Mouse (Mus musculus) inflammation-experienced regulatory T-cells, adult 6 months (primary cell): Measurements from ENCODE around the gene Fibin. TPM values are rescaled to one million over a fixed set of nuclear protein-coding genes. Genes with fewer than 3 reads are reported as not detected.

Source experiments
- ATAC-seq: one replicate; pipeline ENCODE4 v1.8.0; 2017
- polyA plus RNA-seq, 3 experiments: library from polyadenylated mRNA; unstranded; fragments of 100-300 nt; shearing (Covaris generic); gene quantifications; one replicate each; pipeline ENCODE4 v1.2.1; 2017

Gene Fibin
- polyA plus RNA-seq = not detected

DNA sequence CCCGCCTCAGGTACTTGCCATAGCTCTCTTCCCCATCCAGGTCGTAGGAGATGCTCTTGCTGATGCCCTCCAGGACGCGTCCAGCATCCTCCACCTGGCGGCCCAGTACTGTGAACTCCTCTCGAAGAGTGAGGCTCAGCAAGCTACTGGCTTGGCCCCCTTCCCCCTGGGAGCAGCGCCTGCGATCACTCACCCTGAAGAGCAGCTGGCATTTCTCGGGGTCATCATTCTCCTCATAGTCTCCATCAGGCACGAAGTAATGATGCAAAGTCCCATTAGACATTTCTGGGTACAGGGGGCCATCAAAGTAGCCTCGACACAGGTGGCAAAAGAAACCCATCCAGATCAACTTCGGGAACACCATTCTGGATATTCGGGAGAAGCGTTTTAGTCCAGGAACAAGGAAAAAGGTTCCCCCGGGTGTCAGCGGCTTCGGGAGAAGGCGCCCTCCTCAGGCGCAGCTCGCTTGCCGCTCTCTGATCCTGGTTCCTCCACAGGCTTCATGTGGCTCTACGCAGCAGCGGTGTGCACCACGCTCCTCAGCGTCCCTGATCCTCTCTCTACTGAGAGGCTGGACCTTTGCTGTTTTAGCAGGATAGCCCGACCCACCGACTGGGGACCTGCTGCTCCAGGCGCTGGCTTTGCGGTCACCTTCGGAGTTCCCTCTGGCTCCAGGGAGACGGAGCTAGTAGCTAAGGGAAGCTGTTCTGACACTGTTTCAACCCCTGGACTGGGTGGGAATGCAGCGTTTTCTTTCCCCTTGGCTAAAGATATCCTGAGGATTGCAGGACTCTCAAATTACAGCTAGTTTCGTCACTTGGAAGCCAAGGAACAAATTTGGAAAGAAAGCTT is at the start of gene Fibin:
Fibin (minus strand) TSS at position 752 of the 852 bp plus-strand sequence.
- no peak for ATAC-seq

DNA sequence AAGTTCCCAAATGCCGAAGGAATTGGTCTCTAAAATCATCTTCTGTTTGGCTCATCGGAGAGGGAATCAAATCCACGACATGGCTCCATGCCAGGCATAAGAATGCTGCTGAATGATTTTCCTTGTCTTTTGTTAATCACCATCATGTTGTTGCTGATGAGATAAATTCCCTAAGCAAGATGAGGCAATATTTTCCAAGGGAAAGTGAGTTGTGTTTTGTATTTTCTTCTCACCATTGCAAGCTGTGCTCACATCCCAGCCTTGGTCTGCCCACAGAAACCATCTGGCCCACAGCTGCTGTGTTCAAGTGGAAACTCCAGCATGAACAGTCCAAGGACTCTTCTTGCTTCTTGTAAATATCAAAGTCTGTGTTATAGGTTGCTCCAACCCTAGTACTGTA is 48.4 kb upstream of the Fibin start:
- no peak for ATAC-seq

DNA sequence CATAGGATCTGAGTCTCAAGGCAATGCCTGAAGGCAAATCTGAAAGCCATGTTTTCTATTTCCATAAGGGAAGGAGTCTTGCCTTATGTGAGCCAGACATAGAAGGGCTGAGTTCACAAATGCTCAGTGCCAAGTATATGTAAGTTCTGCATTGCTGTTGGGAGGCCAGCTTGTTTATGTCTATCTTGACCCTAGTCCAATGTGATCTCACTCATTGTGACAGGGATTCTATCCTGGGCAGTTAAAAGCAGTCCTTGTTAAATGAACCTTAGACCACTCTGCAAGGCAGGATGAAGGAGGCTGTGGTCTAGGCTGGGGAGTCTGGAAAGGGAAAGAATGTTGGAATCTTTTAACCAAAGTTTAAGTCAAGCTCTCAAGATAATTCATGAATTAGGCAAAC is 45.8 kb upstream of the Fibin start:
- ATAC-seq = no peak

DNA sequence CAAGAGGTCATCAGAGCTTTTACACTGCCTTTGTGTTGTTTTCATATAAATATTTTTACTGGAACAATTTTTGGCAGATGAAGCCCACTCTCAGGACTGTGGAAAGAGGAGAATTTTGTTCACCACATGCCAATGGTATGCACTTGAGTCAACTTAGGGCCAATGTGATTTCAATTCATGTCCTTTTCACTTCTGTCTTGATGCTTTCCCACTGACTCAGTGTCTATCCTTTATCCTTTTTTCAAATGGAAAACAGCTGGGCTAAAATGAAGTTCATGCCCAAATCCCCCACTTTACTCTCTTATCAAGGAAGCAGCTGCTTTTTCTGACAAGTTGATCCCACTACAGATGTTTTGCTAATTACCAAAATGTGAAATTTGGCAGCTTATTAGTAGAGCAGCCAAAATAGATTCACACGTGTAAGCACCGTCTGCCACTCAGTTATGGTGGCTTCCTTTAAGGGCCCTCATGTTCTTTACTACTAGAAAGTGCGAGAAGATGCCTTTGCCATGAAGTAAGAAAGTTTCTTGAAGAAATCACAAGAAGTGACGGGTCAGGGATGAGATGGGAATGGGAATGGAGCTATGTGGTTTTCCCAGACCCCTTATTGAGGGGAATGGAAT is 29.8 kb upstream of the Fibin start:
- ATAC-seq = no peak

DNA sequence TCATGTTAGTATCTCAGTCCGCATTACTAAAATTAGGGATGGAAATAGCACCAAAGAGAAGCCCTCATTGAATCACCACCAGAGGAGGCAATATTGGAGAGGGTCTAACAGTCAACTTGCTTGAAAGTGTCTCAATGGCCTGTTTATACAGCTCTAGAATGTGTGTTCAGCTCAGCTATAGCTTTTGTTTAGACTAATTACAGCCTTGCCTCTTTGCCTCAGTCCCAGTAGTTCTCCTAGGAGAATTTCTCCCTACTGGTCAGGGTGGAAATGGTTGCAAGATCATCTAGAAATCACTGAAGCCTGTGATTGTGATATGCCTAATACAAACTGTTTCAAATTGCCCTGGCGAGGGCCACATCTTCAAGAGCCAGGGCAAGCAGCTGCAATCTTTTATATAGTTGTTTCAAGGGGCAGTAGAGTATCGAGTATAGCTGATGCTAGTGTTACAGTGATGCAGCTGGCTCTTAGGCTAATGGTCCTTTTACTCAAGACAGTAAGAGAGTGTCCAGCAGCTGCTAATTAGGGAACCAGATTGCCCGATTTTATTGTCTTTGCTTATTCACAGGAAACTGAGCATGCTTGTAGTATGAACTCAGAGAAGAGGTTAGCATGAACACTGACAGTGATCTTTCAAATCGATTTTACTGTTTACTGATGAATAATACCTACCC is 27.9 kb upstream of the Fibin start:
- ATAC-seq = no peak

DNA sequence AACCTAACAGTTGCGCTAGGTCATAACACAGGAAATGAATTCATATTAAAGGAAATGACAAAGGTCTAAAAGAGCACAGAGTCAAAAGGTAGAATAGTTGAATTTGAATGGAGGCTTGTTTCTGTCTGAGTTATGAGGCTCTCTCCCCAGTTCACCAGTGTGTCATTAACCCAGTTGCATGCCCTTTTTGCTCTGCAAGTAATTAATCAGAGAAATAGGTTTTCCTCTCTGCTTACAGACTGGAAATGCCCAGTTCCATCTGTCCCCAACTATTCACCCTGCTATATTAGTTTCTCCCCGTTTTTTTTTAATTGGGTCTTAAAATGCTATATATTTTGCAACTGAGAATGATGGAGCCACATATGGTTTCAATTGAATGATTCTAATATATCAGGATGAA is 16.8 kb upstream of the Fibin start:
- ATAC-seq = no peak

DNA sequence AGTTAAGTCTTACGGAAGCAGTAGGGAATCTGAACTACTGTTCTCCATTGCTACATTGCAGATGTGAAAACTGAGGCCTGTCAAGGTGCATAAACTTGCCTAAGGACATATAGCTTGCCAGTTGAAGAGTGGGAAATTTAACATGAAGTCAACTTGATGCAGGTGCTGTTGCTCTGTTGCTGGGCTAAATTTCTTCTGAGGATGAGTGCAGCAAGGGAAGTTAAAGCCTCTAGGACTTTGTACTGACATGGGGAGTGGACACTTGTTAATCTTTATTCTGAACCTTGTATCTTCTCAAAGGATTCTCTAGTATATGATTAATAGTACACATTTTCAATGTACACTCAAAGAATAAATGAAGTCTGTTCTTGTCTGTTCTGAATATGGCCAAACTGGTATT is 13.7 kb upstream of the Fibin start:
- no peak for ATAC-seq

DNA sequence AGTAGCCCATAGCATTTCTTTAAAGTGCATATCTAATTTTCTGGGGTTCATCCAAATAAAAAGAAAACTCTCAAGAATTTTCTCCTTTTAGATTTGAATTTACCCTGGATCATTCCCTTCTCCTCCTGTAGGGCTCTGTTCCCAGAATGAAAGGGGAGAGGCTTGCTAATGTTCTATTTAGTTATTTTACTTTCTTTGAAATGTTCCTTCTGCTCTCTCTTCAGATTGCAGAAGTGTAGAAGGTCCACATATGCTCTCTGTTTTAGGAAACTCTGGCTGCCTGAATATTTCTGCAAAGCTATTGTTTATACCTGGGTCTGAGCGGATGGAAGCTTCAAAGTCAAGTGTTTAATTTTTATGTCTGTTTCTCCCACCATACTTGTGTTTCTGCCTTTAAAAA is 12.5 kb upstream of the Fibin start:
- no peak for ATAC-seq

DNA sequence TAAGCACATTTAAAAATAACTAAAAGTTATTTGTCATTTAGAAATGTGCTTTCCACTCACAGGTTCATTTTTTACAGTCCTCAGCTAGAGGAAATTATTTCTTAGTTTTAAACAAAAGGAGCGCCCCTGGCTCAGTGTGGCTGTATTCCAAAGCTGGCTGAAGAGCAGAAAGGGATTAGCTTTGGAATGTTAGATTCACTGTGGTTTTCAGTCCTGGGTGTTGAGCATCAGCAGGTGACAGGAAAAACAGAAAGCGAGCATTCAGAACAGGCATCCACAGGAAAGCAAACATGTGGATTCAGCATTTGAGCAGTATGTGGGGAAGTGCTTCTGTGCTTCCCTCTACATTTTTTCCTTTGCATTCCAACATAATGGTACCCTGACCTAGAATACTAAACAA is 10.2 kb upstream of the Fibin start:
- ATAC-seq = no peak

DNA sequence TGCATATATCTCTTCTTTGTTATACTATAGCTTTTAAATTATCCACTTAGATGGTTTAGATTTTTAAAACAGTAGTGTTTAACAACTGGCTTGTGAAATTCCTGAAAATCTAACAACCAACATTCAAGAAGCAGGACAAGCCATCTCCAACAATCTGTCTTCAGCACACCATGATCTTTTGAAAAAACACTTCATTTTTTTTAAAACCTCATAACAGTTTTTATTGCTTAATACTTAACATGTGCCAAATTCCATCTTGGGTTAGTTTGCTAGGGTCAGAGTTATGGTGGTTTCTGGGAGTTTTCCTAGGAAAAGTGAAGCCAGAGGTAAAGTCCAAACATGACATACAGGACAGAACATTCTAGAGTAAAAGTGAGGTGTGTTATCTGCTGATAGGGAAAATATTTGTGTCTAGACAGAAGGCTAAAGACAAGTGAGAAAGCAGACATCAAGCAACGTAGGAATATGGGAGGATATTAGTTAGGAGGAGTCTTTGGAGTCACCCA is 4.5 kb upstream of the Fibin start:
- ATAC-seq = no peak

DNA sequence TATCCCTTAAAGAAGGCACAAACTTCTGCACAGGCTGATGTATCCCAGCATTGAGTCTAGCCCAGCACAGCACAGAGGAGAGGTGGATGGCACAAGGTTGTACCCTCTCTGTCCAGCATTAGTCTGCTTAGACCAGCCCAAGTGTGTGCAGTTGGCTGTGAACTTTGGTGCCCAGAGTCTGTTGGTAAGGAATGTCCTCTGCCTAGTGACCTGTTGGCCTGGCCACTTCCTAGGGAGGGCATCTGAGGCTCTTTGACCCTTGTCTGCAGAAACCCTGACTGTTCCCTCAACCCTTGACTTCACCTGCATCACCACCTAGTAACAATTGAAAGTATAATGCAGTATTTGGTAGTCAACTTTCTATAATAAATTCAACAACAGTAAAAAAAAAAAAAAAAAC is 2.4 kb upstream of the Fibin start:
- no peak for ATAC-seq

DNA sequence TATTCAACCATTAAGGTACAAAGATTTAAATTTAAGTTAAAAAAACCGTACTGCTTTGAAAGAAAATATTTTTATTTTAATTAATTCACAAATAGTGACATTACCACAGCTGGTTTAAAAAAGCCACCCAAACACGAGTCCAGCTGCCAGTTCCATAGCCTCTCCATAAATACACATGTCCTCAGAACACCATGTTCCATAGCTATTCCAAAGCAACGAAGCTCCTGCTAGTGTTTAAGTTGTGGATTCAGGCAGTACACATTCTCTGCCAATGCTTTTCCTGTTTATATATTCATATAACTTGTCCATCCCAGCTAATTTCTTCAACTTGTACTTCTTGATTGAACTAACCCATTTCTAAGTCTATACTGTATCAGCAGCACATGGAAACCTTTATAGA is 872 bp upstream of the Fibin start:
- no peak for ATAC-seq

DNA sequence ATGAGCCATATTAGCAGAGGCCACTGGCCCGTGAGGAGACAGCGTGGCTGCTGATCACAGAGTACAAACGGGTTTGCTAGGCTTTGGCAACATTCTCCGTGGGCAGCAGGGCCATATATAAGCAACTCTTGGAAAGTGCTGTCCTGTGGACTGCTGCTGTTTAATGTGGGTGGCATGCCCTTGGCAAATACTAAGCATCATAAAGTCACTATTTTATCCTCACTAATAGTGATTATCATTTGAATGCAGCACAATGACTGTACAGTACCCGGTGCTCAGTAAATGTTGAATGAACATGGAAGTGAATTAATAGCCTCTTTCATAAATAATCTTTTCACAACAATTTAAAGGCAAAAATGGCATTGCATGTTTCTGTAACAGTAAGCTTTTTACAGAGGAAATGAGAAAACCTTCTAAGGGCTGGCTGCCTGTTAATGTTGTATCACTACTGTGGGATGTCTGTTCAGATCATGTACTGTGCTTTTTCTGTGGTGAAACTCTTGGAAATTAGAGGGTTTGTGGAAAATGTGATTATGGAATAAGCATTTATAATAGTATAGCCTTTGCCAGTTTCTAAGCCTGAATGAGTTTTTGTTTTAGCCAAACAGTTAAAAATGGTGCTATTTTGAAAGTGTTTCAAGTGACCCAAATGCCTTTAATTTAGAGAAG is 9.5 kb downstream of the Fibin start:
- ATAC-seq = no peak

DNA sequence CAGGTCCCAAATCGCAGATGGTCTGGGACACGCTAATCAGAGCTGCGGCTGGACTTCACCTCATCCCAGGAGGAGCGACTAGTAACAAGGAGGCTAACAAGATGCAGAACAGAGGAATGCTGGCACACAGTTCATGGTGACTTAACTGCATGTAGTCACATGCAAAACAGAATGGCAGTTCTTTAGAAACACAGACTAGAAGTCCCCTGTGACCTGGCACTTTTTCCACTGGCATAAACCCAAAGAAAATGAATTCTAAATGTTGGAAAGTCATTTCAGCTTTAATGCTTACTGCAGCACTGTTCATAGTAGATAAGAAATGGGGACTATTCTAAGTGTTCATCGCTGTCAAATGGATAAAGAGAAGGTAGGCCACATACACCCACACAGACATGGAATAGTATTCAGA is 11.1 kb downstream of the Fibin start:
- no peak for ATAC-seq

DNA sequence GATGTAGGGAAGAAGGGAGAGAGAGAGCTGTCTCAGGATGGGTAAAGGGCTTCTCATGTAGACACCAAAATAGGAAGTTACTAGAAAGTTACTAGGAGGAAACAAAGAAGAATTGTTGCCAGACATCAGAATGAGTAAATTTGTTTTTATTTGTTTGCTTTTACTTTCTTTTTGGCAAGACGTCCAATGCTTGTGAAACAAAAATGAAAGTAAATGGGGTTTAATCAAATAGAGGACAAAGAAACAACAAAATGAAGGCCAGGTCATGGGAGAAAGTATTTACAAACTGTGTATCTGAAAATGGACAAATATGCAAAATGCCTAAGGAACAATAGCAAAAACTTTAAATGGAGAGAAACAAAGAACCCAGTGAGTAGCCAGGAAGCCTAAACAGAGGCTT is 11.6 kb downstream of the Fibin start:
- no peak for ATAC-seq

DNA sequence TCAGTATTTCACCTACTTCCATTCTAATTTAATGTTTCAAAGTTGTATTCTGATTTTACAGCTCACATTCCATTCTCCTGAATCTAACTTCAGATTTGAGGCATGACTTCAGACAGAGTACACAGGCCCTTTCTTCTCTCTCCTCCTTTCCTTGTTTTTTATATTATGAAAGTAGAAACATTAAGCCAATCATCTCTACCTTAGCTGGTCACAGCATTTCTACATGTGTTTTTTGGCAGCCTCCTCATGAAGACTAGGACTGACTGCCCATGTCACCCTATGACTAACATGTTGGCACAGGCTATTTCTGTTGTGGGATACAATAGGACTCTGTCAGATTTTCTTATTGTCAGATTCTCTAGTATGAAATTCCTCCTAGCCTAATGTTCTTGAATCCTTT is 34.0 kb downstream of the Fibin start:
- no peak for ATAC-seq

DNA sequence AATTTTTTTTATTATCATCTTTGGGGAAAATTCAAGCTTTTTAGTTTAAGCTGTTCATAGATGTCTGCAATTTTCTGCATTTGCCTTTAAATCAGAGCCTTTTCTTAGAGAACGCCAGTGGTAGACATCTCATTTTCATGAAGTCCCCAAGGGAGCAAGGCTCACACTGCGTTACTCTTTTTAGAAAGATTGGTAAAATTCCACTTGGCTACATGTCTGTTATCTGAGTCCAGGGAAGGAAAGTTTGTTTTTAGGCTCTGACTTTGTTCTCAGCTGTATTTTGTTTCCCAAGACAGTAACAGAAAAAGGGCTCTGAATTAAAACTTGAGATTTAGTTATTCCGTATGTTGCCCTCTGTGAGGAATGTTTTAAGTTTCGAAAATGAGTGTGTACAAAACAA is 43.0 kb downstream of the Fibin start:
- ATAC-seq = no peak

DNA sequence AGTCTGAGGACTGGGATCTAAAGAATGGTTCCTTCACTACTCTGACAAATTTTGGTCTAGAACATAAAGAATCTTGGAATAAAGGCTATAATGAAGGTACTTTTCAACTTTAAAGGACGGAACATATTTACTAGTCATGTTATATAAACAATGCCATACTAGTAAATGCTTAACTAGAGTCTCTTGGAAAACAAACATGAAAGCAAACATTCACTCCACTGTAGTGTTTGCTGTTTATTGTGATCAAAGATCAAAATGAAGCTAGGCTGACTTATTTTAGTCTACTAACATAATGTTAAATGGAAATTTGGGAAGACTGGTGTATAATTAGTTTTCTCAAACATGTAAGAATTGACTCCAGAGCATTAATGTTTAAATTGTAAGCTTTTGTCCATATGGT is 43.7 kb downstream of the Fibin start:
- ATAC-seq = no peak

DNA sequence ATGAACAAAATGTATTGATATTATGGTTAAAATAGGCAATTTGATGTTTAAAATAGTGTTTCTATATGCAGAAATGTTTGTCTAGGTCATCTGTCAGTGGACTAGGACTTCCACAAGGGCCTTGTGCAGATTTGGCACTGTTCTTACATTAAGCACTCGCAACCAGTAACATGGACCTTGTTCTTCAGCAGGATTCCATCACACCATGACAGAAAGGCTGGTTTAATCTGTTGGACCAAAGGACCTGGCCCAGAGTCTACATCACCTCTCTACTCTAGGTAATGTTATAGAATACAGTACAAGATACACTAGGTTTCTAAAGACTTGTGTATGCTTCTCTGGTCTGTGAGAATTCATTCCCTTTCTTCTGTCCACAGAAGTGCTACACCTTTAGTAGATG is 44.3 kb downstream of the Fibin start:
- no peak for ATAC-seq

DNA sequence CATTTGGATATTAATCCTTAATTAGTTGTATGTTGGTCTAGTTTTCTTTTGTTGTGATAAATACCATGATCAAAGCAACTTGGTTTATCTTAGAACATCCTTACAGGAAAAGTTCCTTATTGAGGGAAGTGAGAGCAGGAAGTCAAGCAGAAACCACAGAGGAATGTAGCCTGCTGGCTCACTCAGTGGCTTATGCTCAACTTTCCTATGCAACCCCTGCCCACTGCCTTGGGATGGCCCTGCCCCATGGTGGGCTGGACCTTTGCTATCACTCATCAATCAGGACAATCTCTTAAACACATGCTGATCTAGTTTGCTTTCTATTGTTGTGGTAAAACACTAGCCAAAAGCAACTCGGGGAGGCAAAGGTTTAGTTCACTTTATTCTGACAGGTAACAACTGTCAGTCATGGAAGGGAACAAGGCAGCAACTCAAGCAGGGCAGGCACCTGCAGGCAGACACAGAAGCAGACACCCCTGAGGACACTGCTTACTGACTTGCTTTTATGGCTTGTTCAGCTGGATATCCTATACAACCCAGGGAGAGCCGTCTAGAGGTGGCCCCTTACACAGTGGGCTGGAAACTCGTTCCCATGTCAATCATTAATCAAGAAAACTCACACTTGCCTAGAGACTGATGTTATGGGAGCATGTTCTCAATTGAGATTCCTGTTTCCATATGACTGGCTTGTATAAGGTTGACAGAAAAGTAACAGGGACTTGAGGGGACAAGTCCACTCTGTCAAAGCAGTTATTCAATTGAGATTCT is 46.7 kb downstream of the Fibin start:
- no peak for ATAC-seq

DNA sequence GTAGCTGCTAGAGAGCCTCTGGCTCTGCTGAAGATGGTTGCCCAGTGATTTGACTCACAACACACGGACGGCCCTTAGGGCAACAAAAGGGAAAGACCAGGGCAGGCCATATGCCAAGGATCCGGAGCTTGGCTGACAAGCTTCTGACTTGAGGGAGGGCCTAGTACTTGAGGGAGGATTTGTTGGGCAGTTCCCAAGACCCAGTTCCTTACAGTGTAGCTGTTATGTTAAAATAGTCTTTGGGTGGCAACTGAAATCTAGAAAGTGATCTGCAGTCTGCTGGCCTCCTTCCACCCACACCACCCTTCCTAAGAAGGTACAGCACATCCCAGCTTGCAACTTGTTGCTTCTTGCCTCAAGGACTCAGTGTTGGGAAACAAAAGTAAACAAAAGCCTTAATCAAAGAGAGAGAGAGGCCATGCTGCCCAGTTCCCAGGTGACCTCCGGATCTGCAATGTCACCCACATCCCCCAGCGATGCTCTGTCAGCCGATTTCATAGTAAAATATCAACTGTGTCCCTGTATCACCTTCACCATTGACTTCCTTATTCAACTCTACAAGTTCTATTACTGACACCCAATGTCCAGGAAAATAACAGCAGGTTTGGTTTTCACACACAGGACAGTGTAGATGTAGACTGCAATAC is 48.4 kb downstream of the Fibin start, which contains the start of gene Bbox1:
Bbox1 (minus strand) TSS at position 52 of the 647 bp plus-strand sequence.
- no peak for ATAC-seq

DNA sequence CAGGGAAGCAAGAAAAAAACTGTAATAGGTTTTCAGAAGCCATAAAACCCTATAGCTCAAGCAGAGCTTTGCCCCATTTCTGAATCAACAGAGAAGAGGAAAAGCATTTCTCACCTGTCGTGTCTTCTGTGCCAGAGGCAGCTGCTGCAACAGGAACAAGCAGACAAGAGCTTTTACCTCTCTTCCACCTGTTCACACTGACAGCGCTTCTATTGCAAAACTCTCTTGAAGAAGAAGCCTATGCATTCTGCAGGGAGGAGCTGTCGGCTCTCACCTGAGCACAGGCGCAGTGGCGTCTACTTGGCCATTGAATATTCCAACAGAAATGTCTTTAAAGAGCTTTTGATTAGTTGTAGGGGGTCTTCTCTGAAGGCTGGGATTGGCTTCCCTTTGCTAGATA is 48.9 kb downstream of the Fibin start:
- ATAC-seq = no peak
